16 mouse cellular contexts compared by ENCODE assay signal in the genomic region with DNA sequence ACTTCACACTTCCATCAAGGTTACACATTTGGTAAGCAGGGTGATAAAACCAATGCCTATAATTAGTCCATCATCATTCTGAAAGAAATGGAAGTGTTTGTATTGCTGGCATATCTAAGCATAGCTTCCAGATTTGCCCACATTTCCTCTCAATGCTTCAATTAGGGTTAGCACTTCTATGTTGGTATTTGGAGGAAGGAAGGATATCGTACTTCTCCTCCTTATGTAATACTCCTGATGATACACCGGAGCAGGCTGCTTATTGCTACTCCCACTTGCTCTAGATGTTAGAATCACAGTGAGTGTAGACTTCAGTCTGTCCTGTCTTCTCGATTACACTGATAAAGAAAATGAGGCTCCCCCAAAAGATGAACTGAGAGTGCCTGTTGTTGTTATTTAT.
"Had no signal": no experiment of that assay in that cellular context is flagged by ENCODE, and none has a peak within 500 bp of the region (broad histone marks: within the 10 kb centered on the region; RNA-seq: fewer than 3 reads in every experiment).

No protein-coding gene starts in this region.

- H3K27ac ChIP-seq: neural tube, embryonic 12.5 days; neural tube, embryonic 13.5 days; neural tube, embryonic 15.5 days; stomach, embryonic 15.5 days; stomach, postnatal 0 days had no signal

- DNase-seq: retina, postnatal 1 day; right cerebral cortex, postnatal 14 days; right cerebral cortex, postnatal 25 days; right cerebral cortex, postnatal 4 days; spleen, adult 18-20 months; thymus, adult 18-20 months; thymus, adult 2 months; thymus, postnatal 14 days; thymus, postnatal 25 days; thymus, postnatal 36 days; thymus, postnatal 4 days had no signal

- H3K4me3 ChIP-seq: neural tube, embryonic 12.5 days; neural tube, embryonic 13.5 days; neural tube, embryonic 15.5 days; stomach, embryonic 15.5 days had no signal
